Comparison of ENCODE assay signal across 8 mouse cellular contexts in genomic region chr15:98181132-98181711, GRCm38 (mm10). TPM values are rescaled to one million over a fixed set of nuclear protein-coding genes. Genes with fewer than 3 reads are reported as not detected.
DNase-seq lines count a peak whose midpoint lies in the region; ATAC-seq lines count a peak whose summit lies in the region.

No protein-coding gene starts in this region.

- DNase-seq in adipocyte (ENCODE audit: low spot score): peak; percentile 60
- peak; percentile 96 for DNase-seq in embryo, embryonic 10 days (ENCODE audit: low spot score)
- peak; percentile 89 for DNase-seq in gastrocnemius, postnatal 10 days
- DNase-seq in left cerebral cortex, postnatal 10 days (ENCODE audit: extremely low spot score in 1 of 2, low spot score in 2 of 2): peak; percentile 89 to 95
- DNase-seq in right cerebral cortex, postnatal 25 days: peak; percentile 92
- DNase-seq in urinary bladder, postnatal 4 days (ENCODE audit: low spot score in 2 of 2): peak; percentile 93 to 94

- intact Hi-C loops in left cerebral cortex, postnatal 10 days (cut with DNase I): loop anchor here (2.0 to 10.0 kb wide), 3 partner anchors 208 to 324 kb away; no protein-coding TSS in a partner anchor

- ATAC-seq in inflammation-experienced regulatory T-cells, adult 6 months: peak; percentile 93
- ATAC-seq in megakaryocyte-erythroid progenitor cell, adult 5-6 weeks (replicated peaks; ENCODE audit: low FRiP score, low TSS enrichment, poor library complexity, severe bottlenecking): peak; percentile 99

RNA-seq across cellular contexts. Expression of gene Olfr288, which starts 14.1 kb away (rescaled TPM):
- total RNA-seq in gastrocnemius, postnatal 10 days (2021): not detected
- polyA plus RNA-seq in inflammation-experienced regulatory T-cells, adult 6 months (2017; shearing (Covaris generic)): not detected
- total RNA-seq in left cerebral cortex, postnatal 10 days (2021): not detected
- total RNA-seq in megakaryocyte-erythroid progenitor cell, adult 5-6 weeks (2014; fragmentation: Nextera tagmentation): not detected in 2 replicates
- not detected in 2 replicates for total RNA-seq in megakaryocyte-erythroid progenitor cell, adult 5-6 weeks (2017)

RNA-seq across cellular contexts. Expression of gene Ccdc184, which starts 14.3 kb away (rescaled TPM):
- total RNA-seq in gastrocnemius, postnatal 10 days (2021): not detected
- polyA plus RNA-seq in inflammation-experienced regulatory T-cells, adult 6 months (2017; shearing (Covaris generic)): under 1 TPM; 0.25 to 0.91 (median 0.36) TPM
- 10 to 100 TPM; 43.7 to 49.0 TPM for total RNA-seq in left cerebral cortex, postnatal 10 days (2021)
- not detected in 2 replicates for total RNA-seq in megakaryocyte-erythroid progenitor cell, adult 5-6 weeks (2014; fragmentation: Nextera tagmentation)
- total RNA-seq in megakaryocyte-erythroid progenitor cell, adult 5-6 weeks (2017): not detected in 2 replicates

RNA-seq across cellular contexts. Expression of gene Asb8, which starts 15.8 kb away (rescaled TPM):
- 100 to 1,000 TPM; 137 to 157 TPM for total RNA-seq in gastrocnemius, postnatal 10 days (2021)
- polyA plus RNA-seq in inflammation-experienced regulatory T-cells, adult 6 months (2017; shearing (Covaris generic)): 10 to 100 TPM; 37.1 to 44.9 (median 41.2) TPM
- total RNA-seq in left cerebral cortex, postnatal 10 days (2021): 10 to 100 TPM; 36.2 to 41.8 TPM
- total RNA-seq in megakaryocyte-erythroid progenitor cell, adult 5-6 weeks (2014; fragmentation: Nextera tagmentation): 21.0 and 25.6 TPM in 2 replicates
- 14.8 and 16.4 TPM in 2 replicates for total RNA-seq in megakaryocyte-erythroid progenitor cell, adult 5-6 weeks (2017)

RNA-seq across cellular contexts. Expression of gene Gm44579, which starts 39.6 kb away (rescaled TPM):
- total RNA-seq in gastrocnemius, postnatal 10 days (2021): not detected
- not detected for polyA plus RNA-seq in inflammation-experienced regulatory T-cells, adult 6 months (2017; shearing (Covaris generic))
- not detected for total RNA-seq in left cerebral cortex, postnatal 10 days (2021)
- not detected in 2 replicates for total RNA-seq in megakaryocyte-erythroid progenitor cell, adult 5-6 weeks (2014; fragmentation: Nextera tagmentation)
- total RNA-seq in megakaryocyte-erythroid progenitor cell, adult 5-6 weeks (2017): not detected in 2 replicates

RNA-seq across cellular contexts. Expression of gene Olfr287, which starts 39.6 kb away (rescaled TPM):
- not detected for total RNA-seq in gastrocnemius, postnatal 10 days (2021)
- not detected for polyA plus RNA-seq in inflammation-experienced regulatory T-cells, adult 6 months (2017; shearing (Covaris generic))
- 1 to 10 TPM in 1 of 2 experiments, not detected in 1; 1.6 TPM for total RNA-seq in left cerebral cortex, postnatal 10 days (2021)
- total RNA-seq in megakaryocyte-erythroid progenitor cell, adult 5-6 weeks (2014; fragmentation: Nextera tagmentation): not detected in 2 replicates
- not detected in 2 replicates for total RNA-seq in megakaryocyte-erythroid progenitor cell, adult 5-6 weeks (2017)

Comparison
In these comparisons a context has a peak if more than half of its experiments do, and no peak if none do; other contexts are left out.
1. Peak in every context shown above with its lines: DNase-seq and ATAC-seq.
2. RNA of gene Ccdc184, which starts 14.3 kb away (total RNA-seq): 43.7 to 49.0 TPM in left cerebral cortex, postnatal 10 days; not detected in gastrocnemius, postnatal 10 days and not detected in megakaryocyte-erythroid progenitor cell, adult 5-6 weeks; every median in the first group is over 10 times any median in the second.